Mouse (Mus musculus): ENCODE measurements around the gene Lgmn. TPM values are rescaled to one million over a fixed set of nuclear protein-coding genes. Genes with fewer than 3 reads are reported as not detected.

Lgmn gene
- 10 to 100 TPM; 21.1 to 30.2 TPM for total RNA-seq (2021)
- long read RNA-seq, experiment 1, transcript Lgmn-201 (14 exons, 1,990 nt), result major isoform, 62 of 64 reads
- long read RNA-seq, experiment 1, partial matches to known transcripts, result 0 of 64 reads
- long read RNA-seq, experiment 1, other reads (novel, unspliced or antisense), result 2 of 64 reads
- long read RNA-seq, experiment 2, transcript Lgmn-201 (14 exons, 1,990 nt), result major isoform, 40 of 44 reads
- long read RNA-seq, experiment 2, partial matches to known transcripts, result 2 of 44 reads
- long read RNA-seq, experiment 2, other reads (novel, unspliced or antisense), result 2 of 44 reads

- H3K27ac ChIP-seq, result peak within 1 kb of the TSS; percentile 94
- DNase-seq, result peak; percentile 98
- intact Hi-C loops (cut with DNase I), result no loop called here
- H3K4me3 ChIP-seq, result peak within 1 kb of the TSS; percentile 90
- no peak for TF ChIP-seq CTCF (IDR thresholded peaks at IDR 0.05)
Observed at GRCm38 (mm10) chr12:102439632-102440023, at the start of gene Lgmn. Gene Lgmn, minus strand, starts transcription at chr12:102439813.

- intact Hi-C loops (cut with DNase I), result no loop called here
- TF ChIP-seq CTCF (IDR thresholded peaks at IDR 0.05), result peak; percentile 20; the same call in 1 of the 2 replicates
Observed at GRCm38 (mm10) chr12:102484946-102485345, 45.3 kb upstream of the Lgmn start.

GRCm38 (mm10) chr12:102480481-102480880 lies 40.9 kb upstream of the Lgmn start:
- intact Hi-C loops (cut with DNase I), result no loop called here

More at GRCm38 (mm10) chr12:102484946-102485345, 45.3 kb upstream of the Lgmn start:
- no peak overlapping the region for H3K4me3 ChIP-seq
- DNase-seq, result no peak
- H3K27ac ChIP-seq, result no peak overlapping the region

GRCm38 (mm10) chr12:102474411-102474810 lies 34.8 kb upstream of the Lgmn start:
- TF ChIP-seq CTCF (IDR thresholded peaks at IDR 0.05), result no peak
- intact Hi-C loops (cut with DNase I), result no loop called here

More at GRCm38 (mm10) chr12:102480481-102480880, 40.9 kb upstream of the Lgmn start:
- no peak overlapping the region for H3K27ac ChIP-seq
- H3K4me3 ChIP-seq, result no peak overlapping the region
- DNase-seq, result no peak
- TF ChIP-seq CTCF (IDR thresholded peaks at IDR 0.05), result no peak

GRCm38 (mm10) chr12:102468894-102469764 lies 29.5 kb upstream of the Lgmn start, which contains the start of gene Golga5:
Gene Golga5, plus strand, starts transcription at chr12:102469135.
- H3K4me3 ChIP-seq, result peak within 1 kb of the TSS; percentile 81
- intact Hi-C loops (cut with DNase I), result loop anchor here (10.0 kb wide), 1 partner anchor 494 kb away; the partner anchor contains the start of gene Cpsf2
- no peak for TF ChIP-seq CTCF (IDR thresholded peaks at IDR 0.05)
- H3K27ac ChIP-seq, result peak within 1 kb of the TSS; percentile 96
- peak; percentile 99 for DNase-seq

More at GRCm38 (mm10) chr12:102474411-102474810, 34.8 kb upstream of the Lgmn start:
- Histone ChIP-seq H3K27ac (no peak overlapping the region), H3K4me3 (no peak overlapping the region)
- no peak for DNase-seq

- DNase-seq, result no peak
- TF ChIP-seq CTCF (IDR thresholded peaks at IDR 0.05), result peak; percentile 3; the same call in 1 of the 2 replicates
- no peak overlapping the region for H3K4me3 ChIP-seq
- H3K27ac ChIP-seq, result no peak overlapping the region
- intact Hi-C loops (cut with DNase I), result loop anchor here (10.0 kb wide), 1 partner anchor 493 kb away; the partner anchor contains the start of gene Cpsf2
Observed at GRCm38 (mm10) chr12:102468136-102468535, 28.5 kb upstream of the Lgmn start.

GRCm38 (mm10) chr12:102464650-102465049 lies 25.0 kb upstream of the Lgmn start:
- peak; percentile 32 for TF ChIP-seq CTCF (IDR thresholded peaks at IDR 0.05)
- intact Hi-C loops (cut with DNase I), result loop anchor here (10.0 kb wide), 1 partner anchor 490 kb away; the partner anchor contains the start of gene Cpsf2
- no peak for DNase-seq
- Histone ChIP-seq H3K4me3 (no peak overlapping the region), H3K27ac (no peak overlapping the region)

- intact Hi-C loops (cut with DNase I), result loop anchor here (1.0 to 10.0 kb wide), 2 partner anchors 69 to 486 kb away; partner anchors contain the start of gene Cpsf2
- no peak for DNase-seq
- H3K27ac ChIP-seq, result no peak overlapping the region
- TF ChIP-seq CTCF (IDR thresholded peaks at IDR 0.05), result peak; percentile 69
- H3K4me3 ChIP-seq, result no peak overlapping the region
Observed at GRCm38 (mm10) chr12:102461177-102461576, 21.6 kb upstream of the Lgmn start.

GRCm38 (mm10) chr12:102460014-102460413 lies 20.4 kb upstream of the Lgmn start:
- Histone ChIP-seq H3K4me3 (no peak overlapping the region), H3K27ac (no peak overlapping the region)
- intact Hi-C loops (cut with DNase I), result loop anchor here (10.0 kb wide), 1 partner anchor 485 kb away; the partner anchor contains the start of gene Cpsf2
- no peak for DNase-seq
- no peak for TF ChIP-seq CTCF (IDR thresholded peaks at IDR 0.05)

- intact Hi-C loops (cut with DNase I), result no loop called here
- H3K27ac ChIP-seq, result no peak overlapping the region; the same call in 1 of the 2 replicates
- no peak for DNase-seq
- TF ChIP-seq CTCF (IDR thresholded peaks at IDR 0.05), result no peak
- H3K4me3 ChIP-seq, result no peak overlapping the region
Observed at GRCm38 (mm10) chr12:102456467-102457193, 17.0 kb upstream of the Lgmn start.

GRCm38 (mm10) chr12:102453581-102453980 lies 14.0 kb upstream of the Lgmn start:
- TF ChIP-seq CTCF (IDR thresholded peaks at IDR 0.05), result no peak
- intact Hi-C loops (cut with DNase I), result no loop called here
- H3K27ac ChIP-seq, result peak overlapping the region; percentile 57
- H3K4me3 ChIP-seq, result no peak overlapping the region
- peak; percentile 39 for DNase-seq
